Mouse (Mus musculus): ENCODE data around the gene Msto1.

The Msto1 gene

DNA sequence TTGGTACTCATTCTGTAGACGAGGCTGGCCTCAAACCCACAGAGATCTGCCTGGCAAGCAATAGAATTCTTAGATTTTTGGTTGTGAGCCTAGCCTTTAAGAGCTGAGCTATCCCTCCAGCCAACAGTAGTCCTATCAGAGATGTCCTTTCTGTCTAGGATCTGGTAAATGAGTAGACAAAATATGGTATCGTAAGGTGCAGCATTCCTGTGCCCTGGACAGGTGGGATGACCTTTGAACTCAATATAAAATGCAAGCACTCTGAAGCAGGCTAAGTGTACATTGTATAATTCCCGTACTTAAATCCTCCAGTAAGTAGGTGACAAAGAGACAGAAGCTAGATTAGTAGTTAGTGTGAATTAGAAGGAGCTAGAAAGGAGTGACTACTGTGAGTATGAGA is 51.7 kb downstream of the Msto1 start:
- Histone ChIP-seq H3K27me3 (ENCODE audit: insufficient read depth, low read length) (no peaks in the 10 kb centered on the region), H3K9me3 (ENCODE audit: low read length) (no peaks in the 10 kb centered on the region), H3K4me3 (replicated peaks; ENCODE audit: low read length) (no peak overlapping the region), H3K36me3 (ENCODE audit: insufficient read depth, low read length) (peaks cover 91% of the 10 kb centered on the region), H3K4me1 (replicated peaks; ENCODE audit: low read depth, low read length) (peaks cover 14% of the 10 kb centered on the region)
- TF ChIP-seq CTCF (conservative IDR thresholded peaks at IDR 0.05; ENCODE audit: low read length) (no peak), NANOG (IDR thresholded peaks at IDR 0.05; ENCODE audit: borderline replicate concordance, low read length) (no peak), POU5F1 (IDR thresholded peaks at IDR 0.05; ENCODE audit: borderline replicate concordance, low read length) (no peak)

DNA sequence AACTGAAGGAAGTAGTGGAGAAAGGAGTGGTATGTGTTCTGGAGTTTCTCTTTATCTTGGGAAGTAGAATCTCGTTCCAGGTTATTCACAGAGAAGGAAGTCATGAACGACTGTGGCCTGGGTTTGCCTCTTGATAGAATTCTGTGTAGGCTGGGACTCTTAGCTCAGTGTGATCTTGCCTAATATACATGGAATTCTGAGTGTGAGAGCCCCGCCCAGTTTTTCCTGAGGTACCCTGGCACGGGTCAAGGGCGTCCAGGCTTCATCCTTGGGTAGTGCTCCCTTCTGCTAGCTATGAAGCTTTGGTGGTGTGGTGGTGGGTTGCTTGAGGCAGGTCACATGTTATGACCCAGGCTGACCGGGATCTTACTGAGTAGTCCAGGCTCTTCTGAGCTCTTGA is 58.0 kb downstream of the Msto1 start:
- Histone ChIP-seq H3K36me3 (ENCODE audit: insufficient read depth, low read length) (peaks cover 78% of the 10 kb centered on the region), H3K27me3 (ENCODE audit: insufficient read depth, low read length) (no peaks in the 10 kb centered on the region), H3K9me3 (ENCODE audit: low read length) (no peaks in the 10 kb centered on the region), H3K4me1 (replicated peaks; ENCODE audit: low read depth, low read length) (peaks cover 17% of the 10 kb centered on the region), H3K4me3 (replicated peaks; ENCODE audit: low read length) (no peak overlapping the region)
- TF ChIP-seq CTCF (conservative IDR thresholded peaks at IDR 0.05; ENCODE audit: low read length) (no peak), POU5F1 (IDR thresholded peaks at IDR 0.05; ENCODE audit: borderline replicate concordance, low read length) (no peak), NANOG (IDR thresholded peaks at IDR 0.05; ENCODE audit: borderline replicate concordance, low read length) (no peak)

All from E14TG2a.4 (cell line).